Mouse (Mus musculus): ENCODE measurements around the gene Tle2.

Tle2 gene

DNA sequence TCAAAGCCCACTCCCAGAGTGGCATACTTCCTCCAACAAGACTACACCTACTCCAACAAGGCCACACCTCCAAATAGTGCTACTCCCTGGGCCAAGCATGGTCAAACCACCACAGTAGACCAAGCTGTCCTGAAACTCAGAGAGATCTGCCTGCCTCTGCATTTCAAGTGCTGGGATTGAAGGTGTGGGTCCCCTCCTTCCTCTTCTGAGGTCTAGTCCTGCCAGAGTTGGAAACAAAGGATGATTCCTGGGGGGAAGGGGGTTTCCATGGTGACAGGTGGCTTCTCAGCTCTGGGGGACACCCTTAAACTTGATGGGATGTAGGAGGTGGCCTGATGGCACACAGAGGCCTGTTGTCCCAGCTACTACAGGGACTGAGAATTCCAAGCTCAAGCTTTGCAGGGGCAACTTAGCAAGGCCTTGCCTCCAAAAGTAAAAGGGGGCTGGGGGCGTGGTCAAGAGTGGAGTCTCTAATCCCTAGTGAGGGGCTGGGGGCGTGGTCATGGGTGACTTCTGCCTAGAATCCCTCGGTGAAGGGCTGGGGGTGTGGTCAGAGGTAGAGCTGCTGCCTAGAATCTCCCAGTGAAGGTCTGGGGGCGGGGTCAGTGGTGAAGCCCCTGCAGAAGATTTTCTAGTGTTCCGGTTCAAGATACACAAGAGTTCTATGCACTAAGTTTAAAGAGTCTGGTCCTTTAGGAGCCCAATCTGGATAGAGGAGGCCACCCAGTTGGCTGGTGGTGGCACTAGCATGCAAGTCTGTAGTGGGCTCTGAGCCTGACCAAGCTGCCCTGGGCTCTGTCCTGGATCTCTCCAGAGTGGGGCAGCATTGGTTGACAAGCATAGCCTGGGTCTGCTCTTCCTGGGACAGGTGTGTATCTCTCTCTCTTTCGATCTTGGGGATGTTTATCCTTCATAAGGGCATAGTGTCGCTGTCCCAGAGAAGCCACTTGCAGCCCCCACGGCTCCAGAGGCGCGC, at the start of gene Tle2:
TSS of gene Tle2 (plus strand) at position 481 of the 976 bp plus-strand sequence.
- no peak for DNase-seq (ENCODE audit: low read depth)

DNA sequence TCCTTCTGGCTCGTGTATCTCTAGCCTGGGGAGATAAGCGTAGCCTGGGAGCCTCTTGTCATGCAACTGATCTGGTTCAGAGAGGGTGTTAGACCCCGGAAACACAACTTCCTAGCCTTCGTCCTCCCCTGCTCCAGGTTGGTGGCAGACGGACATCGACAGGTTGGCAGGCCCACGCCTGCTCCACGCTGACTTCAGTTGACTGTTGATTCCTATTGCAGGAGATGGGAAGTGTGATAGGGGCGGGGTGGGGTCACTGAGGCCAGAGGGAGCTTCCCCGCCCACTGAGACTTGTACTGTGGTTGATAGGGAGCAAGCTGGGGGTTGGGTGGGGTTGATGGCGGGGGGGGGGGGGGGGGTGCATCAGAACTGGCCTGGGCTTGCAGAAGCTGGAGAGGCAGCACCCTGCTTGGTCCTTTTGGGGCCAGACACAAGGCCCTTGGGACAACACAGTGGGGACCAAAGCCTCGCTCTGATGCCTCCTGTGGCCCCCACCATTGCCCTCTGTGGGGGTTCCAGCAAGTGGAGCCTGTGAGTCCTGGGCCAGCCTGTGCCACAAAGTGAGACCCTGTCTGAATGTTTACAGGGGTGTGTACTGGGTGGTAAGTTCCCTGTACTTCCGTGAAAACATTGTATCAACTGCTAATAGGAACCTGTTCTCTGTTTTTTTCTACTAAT, 49.2 kb upstream of the Tle2 start:
- no peak for DNase-seq (ENCODE audit: low read depth)

DNA sequence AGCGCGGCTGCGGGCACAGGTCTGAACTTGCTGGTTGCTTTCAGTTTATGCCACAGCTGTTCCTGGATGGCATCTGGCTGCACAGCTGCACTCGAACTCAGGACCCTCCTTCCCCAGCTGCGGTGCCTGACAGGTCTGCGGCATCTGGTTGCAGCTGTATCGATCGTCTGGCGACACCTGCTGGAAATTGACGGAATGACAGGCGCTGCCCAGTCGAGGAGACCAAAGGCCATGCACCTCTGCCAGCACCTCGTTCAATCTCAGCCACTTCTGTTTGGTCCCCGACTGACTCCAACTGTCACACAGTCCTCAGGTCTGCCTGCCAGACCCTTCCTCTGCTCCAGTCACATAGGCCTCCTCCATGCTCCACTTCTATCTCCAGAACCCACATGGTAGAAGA, 47.6 kb upstream of the Tle2 start:
- no peak for DNase-seq (ENCODE audit: low read depth)

DNA sequence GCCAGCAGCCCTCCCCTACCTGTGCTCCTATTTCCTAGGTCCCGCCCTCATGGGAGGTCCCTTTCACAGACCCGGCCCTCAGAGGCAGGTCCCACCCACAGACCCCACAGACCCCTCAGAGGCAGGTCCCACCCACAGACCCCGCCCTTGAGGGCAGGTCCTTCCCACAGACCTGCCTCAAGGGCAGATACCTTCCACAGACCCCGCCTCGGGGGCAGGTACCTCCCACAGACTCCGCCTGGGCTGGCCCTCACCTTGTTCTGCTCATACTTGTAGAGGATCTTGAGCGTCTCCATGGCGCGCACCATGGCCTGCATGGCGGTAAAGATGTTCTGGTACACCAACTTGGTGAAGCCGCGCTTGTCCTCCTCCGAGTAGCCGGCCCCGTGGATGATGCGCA, 39.5 kb upstream of the Tle2 start:
- no peak for DNase-seq (ENCODE audit: low read depth)

DNA sequence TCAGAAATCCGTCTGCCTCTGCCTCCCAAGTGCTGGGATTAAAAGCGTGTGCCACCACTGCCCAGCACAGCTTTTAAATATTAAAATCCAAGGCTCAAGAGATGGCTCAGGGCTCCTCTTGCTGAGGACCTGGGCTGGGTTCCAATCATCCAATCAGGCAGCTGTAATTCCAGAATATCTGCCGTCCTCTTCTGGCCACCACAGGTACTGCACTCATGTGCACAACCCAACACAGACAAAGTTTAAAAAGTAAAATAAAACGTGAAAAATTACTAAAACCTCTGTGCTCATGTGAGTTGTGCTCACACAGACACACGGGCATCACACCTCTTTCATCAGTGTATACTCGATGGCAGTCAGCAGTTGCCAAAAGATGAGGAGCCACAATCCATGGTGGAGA, 37.6 kb upstream of the Tle2 start:
- no peak for DNase-seq (ENCODE audit: low read depth)

DNA sequence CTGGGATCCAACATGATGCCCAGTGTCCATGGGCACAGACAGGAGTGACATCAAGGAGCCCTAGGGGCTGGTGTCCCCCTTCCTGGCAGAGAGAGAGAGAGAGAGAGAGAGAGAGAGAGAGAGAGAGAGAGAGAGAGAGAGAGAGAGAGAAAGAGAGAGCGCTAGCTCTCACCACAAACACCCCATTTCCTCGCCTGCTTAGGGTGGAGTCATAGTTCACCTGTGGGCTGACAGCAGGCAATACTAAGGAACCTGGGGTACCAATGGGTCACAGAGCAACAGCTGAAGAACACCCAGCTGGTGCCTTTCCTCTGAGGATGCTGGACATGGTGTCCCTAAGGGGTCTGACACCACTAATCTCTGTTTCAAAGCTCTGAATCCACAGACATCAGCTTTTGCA, 36.9 kb upstream of the Tle2 start:
- no peak for DNase-seq (ENCODE audit: low read depth)

DNA sequence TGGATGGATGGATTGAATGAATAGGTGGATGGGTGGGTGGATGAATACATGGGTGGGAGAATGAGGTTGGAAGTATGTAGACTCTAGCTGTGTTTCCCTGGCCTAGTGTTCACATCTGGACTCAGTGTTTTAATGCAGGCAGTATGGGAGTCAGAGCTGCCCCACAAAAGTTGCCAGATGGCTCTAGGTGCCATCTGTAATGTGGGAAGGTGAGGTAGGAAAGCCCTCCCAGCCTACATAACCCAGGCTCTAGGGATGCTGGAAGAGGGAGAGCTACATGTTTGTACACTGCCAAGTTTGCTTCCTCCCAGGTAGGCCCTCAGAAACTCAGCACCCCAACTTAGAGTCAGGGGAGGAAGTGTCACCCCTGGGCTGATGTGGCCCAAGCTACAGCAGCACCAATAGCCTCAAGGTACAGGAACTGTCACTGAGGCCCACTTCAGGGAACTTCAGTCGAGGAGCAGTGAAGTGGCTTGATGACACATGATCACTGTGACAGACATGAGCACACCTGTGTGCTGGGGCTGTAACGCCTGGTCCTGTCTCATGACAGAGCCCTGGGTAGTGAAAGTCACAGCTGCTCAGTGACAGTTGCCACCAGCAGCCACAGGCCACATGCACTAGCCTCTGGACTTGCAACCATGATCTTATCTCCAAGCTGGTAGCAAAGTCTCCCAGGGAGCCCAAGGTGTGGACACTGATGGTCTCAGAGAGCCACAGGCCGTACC, 35.9 kb upstream of the Tle2 start:
- no peak for DNase-seq (ENCODE audit: low read depth)

DNA sequence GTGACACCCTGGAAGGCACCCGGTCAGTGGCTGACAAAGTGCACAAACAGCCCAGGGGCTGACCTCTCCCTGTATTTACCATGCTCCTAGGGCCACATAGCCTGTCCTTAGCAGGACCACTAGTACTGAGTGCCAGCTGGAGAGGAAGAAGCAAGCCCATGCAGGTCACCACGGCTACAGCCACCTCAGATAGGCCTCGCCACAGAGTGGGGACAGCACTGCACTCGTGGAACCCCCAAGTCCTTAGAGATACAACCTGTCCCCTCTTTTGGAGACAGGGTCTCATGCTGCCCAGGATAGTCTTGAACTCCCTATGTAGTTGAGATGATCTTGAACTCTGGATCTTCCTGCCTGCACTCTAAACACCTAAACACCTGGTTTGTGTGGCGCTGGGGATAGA, 33.0 kb upstream of the Tle2 start:
- no peak for DNase-seq (ENCODE audit: low read depth)

DNA sequence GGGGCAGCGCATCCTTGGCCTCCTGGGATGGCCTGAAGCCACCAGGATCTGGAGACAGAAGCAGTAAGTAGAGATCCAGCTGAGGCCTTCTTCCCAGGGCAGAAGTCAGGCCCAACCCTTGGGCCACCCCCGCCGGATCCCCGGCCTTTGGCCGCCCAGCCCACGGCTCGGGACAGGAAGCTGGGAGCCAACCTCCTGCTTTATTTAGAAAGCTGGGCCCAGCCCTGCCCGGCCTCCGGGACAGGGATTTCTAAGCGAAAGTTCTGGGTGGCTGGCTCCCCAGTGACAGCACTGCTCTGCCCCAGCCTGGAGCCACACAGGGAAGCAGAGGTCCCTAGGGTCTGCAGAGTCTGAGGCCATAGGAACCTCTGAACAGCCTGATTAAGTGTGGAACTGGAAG, 32.6 kb upstream of the Tle2 start:
- DNase-seq (ENCODE audit: low read depth): no peak

DNA sequence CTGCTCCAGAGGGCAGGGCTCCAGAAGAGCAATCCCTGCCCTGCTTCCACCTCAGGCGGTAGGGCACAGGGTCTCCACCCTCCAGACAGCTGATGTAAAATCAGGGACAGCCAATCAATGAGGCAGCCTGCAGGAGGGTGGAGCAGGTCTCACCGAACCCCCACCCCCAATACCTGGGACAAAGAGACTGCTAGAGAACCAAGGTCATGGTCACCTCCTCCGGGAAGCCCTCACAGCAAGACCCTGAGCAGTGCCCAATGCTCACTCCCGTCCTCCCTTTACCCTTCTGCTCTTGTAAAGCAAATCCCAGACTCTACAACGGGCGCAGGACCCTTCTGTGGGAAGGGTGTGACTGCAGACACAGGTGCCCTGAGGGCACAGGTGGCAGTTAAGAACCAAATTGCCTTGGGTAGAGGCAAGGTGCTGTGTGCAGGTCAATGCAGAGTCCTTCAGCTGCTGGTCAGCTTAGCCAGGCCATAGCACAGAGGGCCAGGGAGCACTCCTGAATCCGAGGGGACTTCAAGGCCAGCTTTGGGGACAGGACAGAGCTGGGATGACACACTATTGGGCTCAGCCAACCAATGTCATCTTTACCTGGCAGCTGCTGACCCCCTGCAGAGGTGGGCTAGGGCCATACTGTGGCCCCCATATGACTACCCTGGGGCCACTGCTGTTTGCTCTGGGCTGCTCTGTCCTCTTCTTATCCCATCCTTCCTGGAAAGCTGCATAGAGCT, 31.5 kb upstream of the Tle2 start:
- no peak for DNase-seq (ENCODE audit: low read depth)

DNA sequence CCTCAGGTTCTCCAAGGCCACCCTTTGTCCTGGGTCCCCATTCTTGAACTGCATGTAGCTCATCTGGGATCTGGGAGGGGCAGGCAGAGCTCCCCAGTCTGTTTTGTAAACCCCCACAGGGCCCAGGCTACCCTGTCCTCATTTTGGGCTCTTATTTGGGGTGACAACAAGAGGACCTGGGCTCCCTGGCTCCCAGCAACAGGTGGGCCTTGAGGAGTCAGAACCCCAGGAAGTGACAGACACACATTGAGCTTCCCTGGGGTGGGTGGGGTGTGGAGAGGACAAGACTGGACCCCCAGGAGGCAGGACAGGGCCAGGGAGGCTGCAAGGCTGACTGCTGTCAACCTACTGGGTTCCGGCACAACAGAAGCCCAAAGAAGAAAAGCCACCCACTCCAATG, 30.7 kb upstream of the Tle2 start:
- no peak for DNase-seq (ENCODE audit: low read depth)

DNA sequence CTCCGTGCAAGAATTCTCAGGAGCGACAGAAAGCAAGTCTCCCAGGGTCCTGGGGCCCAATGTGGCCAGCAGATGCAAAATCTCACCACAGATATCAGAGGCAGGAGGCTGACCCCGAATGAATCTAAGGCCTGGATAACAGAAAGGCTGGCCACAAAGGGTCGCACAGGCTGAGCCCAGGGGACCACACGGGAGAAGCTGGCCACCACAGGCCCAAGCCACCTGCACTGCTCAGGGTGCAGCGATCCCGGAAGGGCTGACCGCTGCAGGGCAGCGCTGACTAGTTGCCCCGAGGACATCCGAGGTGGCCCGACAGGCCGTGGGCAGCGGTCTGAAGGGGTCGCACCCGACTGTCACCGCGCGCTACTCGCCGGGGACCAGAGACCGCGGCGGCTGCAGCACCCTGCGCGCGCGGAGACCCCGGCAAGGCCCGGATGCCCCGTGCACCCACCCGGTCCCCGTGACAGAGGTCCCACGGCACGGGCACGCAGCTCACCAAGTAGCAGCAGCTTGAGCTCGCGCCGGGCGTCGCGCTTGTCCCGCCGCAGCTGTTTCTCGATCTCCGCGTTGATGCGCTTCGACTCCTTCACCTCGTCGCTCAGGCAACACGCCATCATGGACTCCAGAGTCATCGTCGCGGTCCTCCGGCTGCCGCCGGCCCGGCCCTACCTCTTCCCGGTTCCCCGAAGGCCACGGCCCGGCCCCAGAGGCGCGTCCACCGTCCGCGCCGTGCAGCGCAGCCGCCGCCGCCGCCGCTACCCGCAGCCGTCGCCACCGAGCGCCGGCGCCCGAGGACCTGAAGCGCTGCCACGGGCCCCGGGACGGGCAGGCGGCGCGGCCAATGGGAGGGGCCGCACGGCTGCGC, 29.8 kb upstream of the Tle2 start:
- DNase-seq (ENCODE audit: low read depth): no peak

DNA sequence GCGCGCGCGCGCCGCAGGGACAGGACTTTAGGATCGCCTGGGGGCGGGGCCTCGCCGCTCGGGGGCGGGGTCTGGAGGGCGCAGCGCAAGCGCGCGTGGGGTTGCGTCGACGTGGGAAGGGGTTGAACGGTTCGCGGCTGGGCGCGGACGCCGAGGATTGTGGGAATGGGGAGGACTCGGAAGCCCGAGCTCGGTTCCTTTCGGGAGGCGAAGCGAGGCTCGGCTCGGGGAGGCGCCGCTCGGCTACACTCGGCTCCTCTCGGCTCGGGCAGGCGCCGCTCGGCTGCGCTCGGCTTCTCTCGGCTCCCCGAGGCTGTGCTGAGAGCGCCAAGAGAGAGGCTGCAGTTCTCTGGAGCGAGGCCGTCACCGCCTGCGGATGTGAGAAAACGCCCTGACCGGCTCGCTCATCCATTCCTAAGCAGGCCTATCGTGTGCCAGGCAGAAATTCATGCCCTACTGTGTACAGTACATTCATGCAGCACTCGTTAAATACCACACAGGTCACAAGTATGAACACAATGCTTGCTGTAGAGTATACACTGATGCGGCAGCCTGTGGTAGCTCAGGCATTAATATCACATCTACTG, 29.1 kb upstream of the Tle2 start, which contains the start of gene Gna11:
TSS of gene Gna11 (minus strand) at position 30 of the 587 bp plus-strand sequence.
- DNase-seq (ENCODE audit: low read depth): peak; percentile 96

DNA sequence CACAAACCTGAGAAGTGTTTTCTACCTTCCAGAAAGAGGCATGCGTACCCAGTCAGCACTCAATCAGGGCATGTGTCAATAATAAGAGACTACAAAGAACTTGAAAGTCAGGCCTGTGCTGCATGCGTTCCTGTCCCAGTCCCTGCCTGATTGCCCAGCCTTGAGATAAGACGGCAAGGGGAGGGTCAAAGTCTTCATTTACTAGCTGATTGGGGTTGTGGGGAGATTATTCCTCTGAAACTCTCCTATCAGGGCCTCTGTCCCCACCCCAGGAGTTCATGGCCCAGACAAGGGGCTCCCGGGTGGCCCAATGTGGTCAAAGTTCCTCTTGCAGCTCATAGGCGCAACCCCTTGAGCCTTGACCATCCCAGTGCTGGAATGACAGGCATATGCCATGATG, 28.0 kb upstream of the Tle2 start:
- DNase-seq (ENCODE audit: low read depth): no peak

DNA sequence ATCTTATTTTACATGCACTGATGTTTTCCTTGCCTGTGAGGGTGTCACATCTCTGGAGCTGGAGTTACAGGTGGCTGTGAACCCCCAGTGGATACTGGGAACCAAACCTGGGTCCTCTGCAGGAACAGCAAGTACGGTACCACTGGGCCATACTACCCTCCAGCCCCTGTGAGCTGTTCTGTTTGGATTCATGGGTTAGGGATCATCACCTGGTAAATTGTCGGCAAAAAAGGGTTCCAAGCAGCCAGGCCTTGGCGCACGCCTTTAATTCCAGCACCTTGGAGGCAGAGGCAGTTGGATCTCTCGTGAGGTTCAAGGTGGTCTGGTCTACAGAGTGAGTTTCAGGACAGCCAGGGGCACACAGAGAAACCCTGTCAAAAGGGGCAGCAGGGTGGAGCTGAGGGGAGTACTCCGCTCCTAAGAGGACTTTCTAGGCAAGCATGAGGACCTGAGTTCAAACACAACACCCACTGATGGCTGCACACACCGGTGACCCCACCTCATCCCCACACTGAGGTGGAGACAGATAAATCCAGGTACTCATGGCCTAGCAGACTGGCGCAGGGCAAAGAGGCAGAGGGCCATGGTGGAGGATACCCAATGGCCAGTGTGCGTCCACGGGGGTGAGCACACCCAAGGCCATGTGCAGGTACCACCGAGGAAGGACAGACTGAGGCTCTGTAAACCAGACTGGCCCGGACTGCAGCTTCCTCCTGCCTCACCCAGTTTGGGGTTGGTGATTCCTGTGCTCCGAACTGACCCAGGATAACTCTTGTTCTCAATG, 27.4 kb upstream of the Tle2 start:
- no peak for DNase-seq (ENCODE audit: low read depth)

DNA sequence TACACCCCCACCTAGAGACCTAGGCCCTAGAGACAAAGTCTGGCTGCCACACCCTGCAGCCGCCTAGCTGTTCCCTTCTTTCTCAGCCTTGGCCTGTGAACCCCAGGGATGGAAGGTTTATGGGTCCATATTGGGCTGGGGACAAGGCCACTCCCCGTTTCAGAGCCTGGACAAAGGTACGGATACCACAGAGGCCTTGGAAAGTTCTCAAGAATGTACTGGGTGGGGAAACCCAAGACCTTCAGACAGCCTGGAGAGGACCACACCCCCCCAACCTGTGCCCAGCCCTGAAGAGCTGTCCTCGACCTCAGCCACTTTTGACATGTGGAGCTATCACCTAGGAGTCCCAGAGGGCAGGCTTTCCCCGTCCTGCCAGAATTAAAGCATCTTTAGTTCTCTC, 25.4 kb upstream of the Tle2 start:
- no peak for DNase-seq (ENCODE audit: low read depth)

DNA sequence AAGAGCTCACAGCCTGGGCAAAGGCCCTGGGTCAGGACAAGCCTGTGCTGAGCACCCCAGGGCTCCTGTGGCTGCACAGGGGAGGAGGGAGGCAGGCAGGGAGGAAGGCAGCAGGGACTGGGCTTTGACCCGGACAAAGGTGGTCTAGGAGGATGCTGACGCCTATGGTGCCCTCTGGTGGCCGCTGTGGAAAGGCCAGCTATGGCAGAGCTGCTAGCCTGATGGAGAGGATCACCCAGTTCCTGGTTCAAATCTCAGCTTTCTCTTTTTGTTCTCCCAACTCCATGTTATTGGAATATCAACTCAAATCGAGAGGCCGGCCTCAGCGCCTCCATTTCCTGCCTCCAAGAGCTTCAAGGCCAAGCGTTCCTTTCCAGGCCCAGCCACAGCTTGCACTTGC, 24.1 kb upstream of the Tle2 start:
- peak; percentile 72 for DNase-seq (ENCODE audit: low read depth)

DNA sequence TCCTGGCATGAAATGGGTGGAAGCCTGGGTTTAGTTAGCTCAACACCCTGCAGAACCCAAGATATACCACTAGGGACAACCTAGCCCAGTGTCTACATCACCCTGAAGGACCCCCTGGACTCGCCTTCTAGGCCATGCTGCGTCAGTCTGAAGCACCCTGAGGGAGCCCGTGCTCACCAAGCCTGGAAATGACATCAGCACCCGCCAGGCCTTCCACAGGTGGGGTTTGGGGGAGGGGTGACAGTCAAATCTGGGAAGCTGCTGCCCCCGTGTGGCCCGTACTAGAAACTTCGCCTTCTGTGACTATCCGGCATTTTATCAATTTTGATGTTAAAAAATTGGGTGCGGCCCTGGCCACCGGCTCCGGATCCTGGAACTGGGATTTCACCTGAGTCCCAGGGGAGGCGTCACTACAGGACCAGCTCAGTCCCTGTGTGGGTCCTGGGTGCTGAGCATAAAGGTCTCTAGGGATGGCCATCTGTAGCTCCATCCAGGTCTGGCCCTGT, 22.7 kb upstream of the Tle2 start:
- peak; percentile 74 for DNase-seq (ENCODE audit: low read depth)

DNA sequence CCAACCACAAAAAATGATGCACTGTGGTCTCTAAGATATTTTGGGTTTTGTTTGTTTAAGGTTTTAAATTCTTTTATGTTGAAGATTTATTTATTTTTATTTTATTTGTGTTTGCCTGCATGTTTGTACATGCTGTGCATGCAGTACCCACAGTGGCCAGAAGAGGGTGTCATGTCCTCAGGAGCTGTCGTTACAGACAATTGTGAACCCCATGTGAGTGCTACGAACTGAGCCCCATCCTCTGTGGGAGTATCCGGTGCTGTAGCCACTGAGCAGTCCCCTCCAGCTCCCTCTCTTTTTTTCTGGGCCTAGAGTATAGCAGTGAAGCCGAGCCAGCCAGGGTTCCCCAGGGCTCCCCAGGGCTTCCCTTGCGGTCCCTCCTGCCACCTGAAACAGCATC, 21.1 kb upstream of the Tle2 start:
- no peak for DNase-seq (ENCODE audit: low read depth)
